In genomic region chr2:104134150-104135056, GRCm38 (mm10) we compare ENCODE assay signal across 7 mouse cellular contexts. TPM values are rescaled to one million over a fixed set of nuclear protein-coding genes. Genes with fewer than 3 reads are reported as not detected.
DNase-seq lines count a peak whose midpoint lies in the region; ATAC-seq and TF ChIP-seq lines count a peak whose summit lies in the region.

No protein-coding gene starts in this region.

- peak; percentile 52 for ATAC-seq in Patski
- peak; percentile 85 for ATAC-seq in cerebellum, adult (ENCODE audit: insufficient number of reproducible peaks, low FRiP score, low TSS enrichment)
- ATAC-seq in forebrain, embryonic 15.5 days (replicated peaks): peak; percentile 74
- peak; percentile 47 for ATAC-seq in megakaryocyte-erythroid progenitor cell, adult 5-6 weeks (replicated peaks; ENCODE audit: low FRiP score, low TSS enrichment, poor library complexity, severe bottlenecking)

- H3K4me3 ChIP-seq in forebrain, embryonic 15.5 days: no peak overlapping the region

- no peaks in the 10 kb centered on the region for H3K9me3 ChIP-seq in forebrain, embryonic 15.5 days

- no peak overlapping the region for H3K9ac ChIP-seq in forebrain, embryonic 15.5 days (replicated peaks)

- H3K4me2 ChIP-seq in forebrain, embryonic 15.5 days (replicated peaks): no peak overlapping the region

- no peak overlapping the region for H3K27ac ChIP-seq in forebrain, embryonic 15.5 days (replicated peaks)

- CTCF ChIA-PET in Patski (lab: Charles Lee): interaction anchor here (0.6 to 1.6 kb wide), 3 partner anchors 11 to 291 kb away, joined by 3 to 6 read pairs (median 3); no protein-coding TSS in a partner anchor

- H3K36me3 ChIP-seq in forebrain, embryonic 15.5 days: no peaks in the 10 kb centered on the region

- POLR2A ChIA-PET in Patski (lab: Charles Lee): no interaction called here

- peak; percentile 28 for DNase-seq in Patski (ENCODE audit: low read depth, low spot score)
- DNase-seq in induced T-regulatory cell, adult 2 months (ENCODE audit: low read depth): peak; percentile 90
- DNase-seq in left cerebral cortex, adult 11 months (ENCODE audit: low spot score): peak; percentile 49
- DNase-seq in right cerebral cortex, postnatal 4 days: peak; percentile 51

- 50% methylated on average over 8 of the region's 8 CpGs for WGBS in forebrain, embryonic 15.5 days

- TF ChIP-seq CTCF in Patski (IDR thresholded peaks at IDR 0.05): peak; percentile 93

- peaks cover 4% of the 10 kb centered on the region for H3K27me3 ChIP-seq in Patski
- no peaks in the 10 kb centered on the region for H3K27me3 ChIP-seq in forebrain, embryonic 15.5 days

- H3K4me1 ChIP-seq in forebrain, embryonic 15.5 days: no peaks in the 10 kb centered on the region

- in situ Hi-C loops in Patski (cut with MboI; ENCODE audit: low pct_unique_long_range_greater_than_20kb): loop anchor here (5.0 to 10.0 kb wide), 2 partner anchors 280 to 453 kb away; partner anchors contain the start of gene D430041D05Rik

RNA-seq across cellular contexts. Expression of gene A930018P22Rik, which starts 11.8 kb away (rescaled TPM):
- polyA plus RNA-seq in Patski (2021): not detected
- polyA plus RNA-seq in forebrain, embryonic 15.5 days (2015; fragmentation: Nextera tagmentation; extraction: Ambion mirVana): not detected in 2 replicates
- 0.42 TPM in 1 of 2 replicates, not detected in the other for total RNA-seq in megakaryocyte-erythroid progenitor cell, adult 5-6 weeks (2014; fragmentation: Nextera tagmentation)
- not detected in 2 replicates for total RNA-seq in megakaryocyte-erythroid progenitor cell, adult 5-6 weeks (2017)

RNA-seq across cellular contexts. Expression of gene Cd59a, which starts 38.8 kb away (rescaled TPM):
- 89.8 TPM for polyA plus RNA-seq in Patski (2021)
- polyA plus RNA-seq in forebrain, embryonic 15.5 days (2015; fragmentation: Nextera tagmentation; extraction: Ambion mirVana): 5.0 and 5.6 TPM in 2 replicates
- 8.8 and 21.7 TPM in 2 replicates for total RNA-seq in megakaryocyte-erythroid progenitor cell, adult 5-6 weeks (2014; fragmentation: Nextera tagmentation)
- total RNA-seq in megakaryocyte-erythroid progenitor cell, adult 5-6 weeks (2017): 24.2 and 25.3 TPM in 2 replicates

Comparison
In these comparisons a context has a peak if more than half of its experiments do, and no peak if none do; other contexts are left out.
1. DNase-seq: peak in every context shown above with its lines; median percentile 90 in induced T-regulatory cell, adult 2 months; 51 in right cerebral cortex, postnatal 4 days; 49 in left cerebral cortex, adult 11 months; 28 in Patski.
2. RNA of gene Cd59a, which starts 38.8 kb away (polyA plus RNA-seq): 89.8 TPM in Patski (single experiment); 5.0 to 5.6 TPM in forebrain, embryonic 15.5 days; every median in the first group is over 10 times any median in the second.
3. Peak in every context shown above with its lines, with median percentiles within 50 percentile points of each other: ATAC-seq.